Mouse (Mus musculus) forebrain, embryonic 14.5 days (tissue): ENCODE data around the gene Elof1. TPM values are rescaled to one million over a fixed set of nuclear protein-coding genes. Genes with fewer than 3 reads are reported as not detected.
A peak's percentile ranks its signal among the peaks of the same experiment; 100 is the strongest.

Experiments
- ATAC-seq: fragments of 200-750 bp; cut with Nextera tagmentation; 2 replicates; pipeline ENCODE4 v1.8.0; 2017; ENCODE audit warnings: mild to moderate bottlenecking, moderate library complexity
- DNase-seq: peaks from one replicate; pipeline ENCODE4 v3.0.0-alpha.2; 2015; ENCODE audit warnings: low spot score
- H3K27ac ChIP-seq: fragments of 300-500 bp; sonication (generic); 2 replicates; pipeline ENCODE4 v1.5.1; 2014; ENCODE audit warnings: low read depth, mild to moderate bottlenecking, control low read depth, low read length, moderate library complexity
- H3K27me3 ChIP-seq: fragments of 300-500 bp; sonication (generic); replicated peaks from 2 replicates; pipeline ENCODE4 v1.6.1; 2014; ENCODE audit warnings: low read length, control low read depth, mixed read lengths; ENCODE audit not compliant: control insufficient read depth, insufficient read depth
- H3K36me3 ChIP-seq: fragments of 300-500 bp; sonication (generic); 2 replicates; pipeline ENCODE4 v1.6.1; 2014; ENCODE audit warnings: low read length, control low read depth; ENCODE audit not compliant: control insufficient read depth, insufficient read depth
- H3K4me1 ChIP-seq: fragments of 300-500 bp; sonication (generic); 2 replicates; pipeline ENCODE4 v1.6.1; 2014; ENCODE audit warnings: antibody characterized with exemption, low read length, control low read depth; ENCODE audit not compliant: control insufficient read depth, insufficient read depth
- H3K4me2 ChIP-seq: fragments of 300-500 bp; sonication (generic); 2 replicates; pipeline ENCODE4 v1.6.1; 2014; ENCODE audit warnings: mild to moderate bottlenecking, control low read depth, low read length
- H3K4me3 ChIP-seq: fragments of 300-500 bp; sonication (generic); 2 replicates; pipeline ENCODE4 v1.5.1; 2014; ENCODE audit warnings: low read depth, low read length, control low read depth
- H3K9ac ChIP-seq: fragments of 300-500 bp; sonication (generic); 2 replicates; pipeline ENCODE4 v1.6.1; 2014; ENCODE audit warnings: mild to moderate bottlenecking, low read length, control low read depth, moderate library complexity
- H3K9me3 ChIP-seq: fragments of 300-500 bp; sonication (generic); replicated peaks from 2 replicates; pipeline ENCODE4 v1.6.1; 2016; ENCODE audit warnings: low read length, control low read depth, mixed read lengths; ENCODE audit not compliant: control insufficient read depth
- WGBS: fragments of 180-500 bp; shearing (Covaris S2); extraction: QIAGEN DNeasy Blood & Tissue Kit; methylation state at CpG from one replicate; pipeline ENCODE4 v1.1.7; 2014; 5-methylcytosine and 5-hydroxymethylcytosine counted together
- polyA plus RNA-seq: library from polyadenylated mRNA; unstranded; fragments of >200 nt; fragmentation: Nextera tagmentation; extraction: Ambion mirVana; gene quantifications from 2 replicates; pipeline ENCODE4 v1.2.1, GENCODE M21; 2014

Gene Elof1
- polyA plus RNA-seq, 1 experiment from 2014 or later = 240 TPM

DNA sequence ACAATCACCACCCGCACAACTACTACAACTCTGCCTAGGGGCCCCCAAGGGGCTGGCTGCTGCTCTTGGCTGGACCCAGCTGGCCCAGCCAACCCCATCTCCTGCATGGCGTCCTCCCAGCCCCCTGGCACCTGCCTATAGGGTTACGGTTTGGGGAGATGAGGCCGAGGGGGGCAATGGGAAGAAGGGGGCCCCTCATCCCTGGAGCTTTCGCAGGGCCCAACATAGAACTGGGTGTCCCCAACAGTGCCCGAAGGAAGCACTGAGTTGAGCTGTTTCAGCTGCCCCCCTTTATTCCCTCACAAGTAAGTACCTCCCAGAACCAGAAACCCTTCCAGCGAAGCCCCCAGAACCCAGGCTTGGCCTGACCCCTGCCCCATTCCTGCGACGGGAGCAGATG, 8.8 kb downstream of the Elof1 start:
- 91% methylated on average over 9 of the region's 9 CpGs for WGBS
- Histone ChIP-seq H3K4me1 (no peaks in the 10 kb centered on the region), H3K4me2 (no peak overlapping the region), H3K27ac (no peak overlapping the region), H3K36me3 (peaks cover 37% of the 10 kb centered on the region), H3K9me3 (no peaks in the 10 kb centered on the region), H3K4me3 (no peak overlapping the region), H3K27me3 (no peaks in the 10 kb centered on the region), H3K9ac (no peak overlapping the region)
- ATAC-seq (no peak), DNase-seq (no peak)

DNA sequence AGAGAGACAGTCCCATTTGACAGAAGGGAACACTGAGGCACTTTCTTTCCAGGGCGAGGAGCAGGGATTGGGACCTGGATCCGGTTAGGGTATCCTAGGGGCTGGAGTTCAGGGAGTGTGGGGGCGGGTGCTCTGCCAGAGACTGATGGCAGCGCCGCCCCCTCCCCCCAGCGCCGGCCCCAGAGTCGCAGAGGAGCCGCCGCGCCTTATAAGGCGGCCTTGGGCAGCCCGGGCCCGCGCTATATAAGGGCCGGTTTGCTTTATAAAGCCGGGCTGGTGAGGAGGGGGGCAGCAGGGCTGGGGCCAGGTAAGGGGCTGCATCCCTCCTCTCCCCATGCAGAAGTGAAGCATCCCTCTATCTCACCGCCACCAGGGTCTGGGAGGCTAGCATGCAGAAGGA, 17.1 kb downstream of the Elof1 start:
- Histone ChIP-seq H3K27me3 (peaks cover 16% of the 10 kb centered on the region), H3K27ac (no peak overlapping the region), H3K4me2 (no peak overlapping the region), H3K4me1 (peaks cover 5% of the 10 kb centered on the region; the same call in 1 of the 2 replicates), H3K9me3 (no peaks in the 10 kb centered on the region), H3K9ac (no peak overlapping the region), H3K36me3 (no peaks in the 10 kb centered on the region), H3K4me3 (no peak overlapping the region)
- no peak for DNase-seq
- 3% methylated on average over 18 of the region's 18 CpGs for WGBS
- ATAC-seq = no peak

DNA sequence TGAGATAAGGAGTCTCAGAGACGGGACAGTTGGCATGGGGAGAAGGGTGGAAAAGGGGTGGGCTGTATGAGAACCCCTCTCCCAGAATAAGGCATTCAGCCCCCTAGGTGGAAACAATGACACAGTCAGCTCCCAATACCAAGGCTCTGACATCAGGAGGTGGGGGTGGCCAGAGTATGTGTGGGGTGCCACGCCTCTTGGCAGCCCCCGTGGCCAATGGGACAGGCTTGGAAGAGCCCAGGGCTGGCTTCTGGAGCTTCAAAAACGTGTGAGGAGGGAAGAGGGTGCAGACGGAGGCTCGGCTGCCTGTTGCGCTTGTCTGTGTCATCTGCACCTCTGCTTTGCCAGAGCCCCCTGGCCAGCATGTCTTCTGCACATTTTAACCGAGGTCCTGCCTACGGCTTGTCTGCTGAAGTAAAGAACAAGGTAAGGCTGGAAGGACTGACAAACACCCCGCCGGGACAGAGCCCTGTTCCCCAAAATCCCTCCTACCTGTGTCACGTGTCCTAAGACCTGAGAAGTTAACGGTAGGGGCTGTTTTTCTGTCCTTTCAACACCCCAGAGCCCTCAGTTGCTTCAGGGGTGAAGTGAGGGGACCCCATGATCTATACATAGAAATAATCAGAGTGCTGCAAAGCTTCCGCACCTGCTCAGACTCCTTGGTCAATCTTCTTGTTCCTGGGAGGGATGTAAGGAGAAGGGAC, 17.8 kb downstream of the Elof1 start, which contains the start of gene Cnn1:
Gene Cnn1, plus strand, starts transcription at position 224 of the 704 bp plus-strand sequence.
- Histone ChIP-seq H3K36me3 (no peaks in the 10 kb centered on the region), H3K4me2 (no peak within 1 kb of the TSS), H3K27me3 (peaks cover 16% of the 10 kb centered on the region), H3K4me3 (no peak within 1 kb of the TSS), H3K27ac (no peak within 1 kb of the TSS), H3K4me1 (peaks cover 5% of the 10 kb centered on the region; the same call in 1 of the 2 replicates), H3K9ac (no peak within 1 kb of the TSS), H3K9me3 (no peaks in the 10 kb centered on the region)
- peak; percentile 16 for DNase-seq
- ATAC-seq = no peak
- WGBS = 11% methylated on average over 14 of the region's 14 CpGs

DNA sequence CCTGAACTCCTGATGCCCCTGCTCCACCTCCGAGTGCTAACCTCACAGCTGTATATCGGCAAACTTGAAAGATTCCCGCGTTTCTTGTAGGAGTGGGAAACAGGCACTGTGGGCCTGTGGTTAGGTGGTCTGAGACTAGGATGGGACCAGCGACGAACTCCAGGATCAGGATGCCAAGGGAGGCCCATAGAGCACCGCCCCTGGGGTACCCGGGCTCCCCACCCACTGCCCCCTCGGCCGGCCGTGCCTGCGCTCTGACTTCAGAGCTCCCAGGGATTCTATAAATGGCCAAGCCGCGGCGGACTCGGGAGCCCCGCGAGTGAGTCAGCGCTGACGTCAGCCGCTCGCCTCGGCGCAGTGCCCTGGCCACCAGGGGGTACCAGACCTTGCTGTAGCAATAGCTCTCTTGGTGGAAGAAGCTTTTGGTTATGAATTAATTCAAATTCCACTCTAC, 21.1 kb downstream of the Elof1 start:
- DNase-seq = peak; percentile 72
- Histone ChIP-seq H3K4me3 (peak overlapping the region; percentile 28), H3K9ac (peak overlapping the region; percentile 61), H3K4me2 (peak overlapping the region; percentile 60), H3K27me3 (peaks cover 15% of the 10 kb centered on the region), H3K4me1 (peaks cover 5% of the 10 kb centered on the region; the same call in 1 of the 2 replicates), H3K36me3 (no peaks in the 10 kb centered on the region), H3K27ac (no peak overlapping the region), H3K9me3 (no peaks in the 10 kb centered on the region)
- WGBS = 2% methylated on average over 24 of the region's 24 CpGs
- peak; percentile 68 for ATAC-seq

DNA sequence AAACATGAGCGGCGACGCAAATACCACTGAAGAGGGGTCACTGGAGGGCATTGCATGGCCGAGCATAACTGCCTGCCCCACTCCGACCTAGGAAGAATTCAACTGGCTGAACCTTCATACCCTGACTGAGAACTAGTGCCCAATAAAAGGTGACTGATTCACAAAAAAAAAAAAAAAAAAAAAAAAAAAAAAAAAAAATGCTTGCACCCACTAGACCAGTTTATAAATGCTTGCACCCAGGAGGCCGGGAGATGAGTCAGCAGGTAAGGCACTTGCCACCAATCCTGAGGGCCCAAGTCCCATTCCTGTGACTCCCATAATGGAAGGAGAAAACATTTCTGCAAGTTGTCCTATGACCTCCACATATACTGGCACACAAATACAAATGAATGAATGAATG, 24.2 kb downstream of the Elof1 start:
- ATAC-seq = no peak

DNA sequence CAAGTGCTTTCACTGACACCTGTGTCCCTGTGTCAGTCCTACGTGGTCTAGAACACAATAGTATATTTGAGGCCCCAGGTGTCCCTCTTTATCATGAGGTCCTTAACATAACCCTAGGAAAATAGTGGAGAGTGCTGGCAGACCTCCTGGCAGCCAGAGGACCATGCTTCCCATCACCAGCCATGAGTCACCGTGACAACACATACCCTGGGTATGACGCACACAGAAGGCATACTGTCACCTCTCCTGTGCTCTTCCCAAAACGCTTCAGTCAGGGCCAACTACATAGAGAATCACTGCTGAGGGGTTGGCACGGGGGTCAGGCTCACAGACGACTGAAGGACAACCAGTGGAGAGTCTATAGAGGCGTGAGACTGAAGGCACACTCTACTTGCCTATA, 27.0 kb downstream of the Elof1 start:
- 88% methylated on average over 7 of the region's 7 CpGs for WGBS
- H3K9ac ChIP-seq = no peak overlapping the region
- no peaks in the 10 kb centered on the region for H3K9me3 ChIP-seq
- ATAC-seq (no peak), DNase-seq (no peak)
- H3K27me3 ChIP-seq = no peaks in the 10 kb centered on the region
- no peaks in the 10 kb centered on the region; the same call in 1 of the 2 replicates for H3K4me1 ChIP-seq
- no peak overlapping the region for H3K4me2 ChIP-seq
- no peak overlapping the region for H3K4me3 ChIP-seq
- no peaks in the 10 kb centered on the region for H3K36me3 ChIP-seq
- H3K27ac ChIP-seq = no peak overlapping the region

More for the DNA sequence above, 24.2 kb downstream of the Elof1 start:
- Histone ChIP-seq H3K4me1 (peaks cover 5% of the 10 kb centered on the region; the same call in 1 of the 2 replicates), H3K4me2 (no peak overlapping the region), H3K9ac (no peak overlapping the region), H3K4me3 (no peak overlapping the region), H3K27me3 (no peaks in the 10 kb centered on the region), H3K36me3 (no peaks in the 10 kb centered on the region), H3K9me3 (no peaks in the 10 kb centered on the region), H3K27ac (no peak overlapping the region)
- 89% methylated on average over 6 of the region's 6 CpGs for WGBS
- DNase-seq = no peak

DNA sequence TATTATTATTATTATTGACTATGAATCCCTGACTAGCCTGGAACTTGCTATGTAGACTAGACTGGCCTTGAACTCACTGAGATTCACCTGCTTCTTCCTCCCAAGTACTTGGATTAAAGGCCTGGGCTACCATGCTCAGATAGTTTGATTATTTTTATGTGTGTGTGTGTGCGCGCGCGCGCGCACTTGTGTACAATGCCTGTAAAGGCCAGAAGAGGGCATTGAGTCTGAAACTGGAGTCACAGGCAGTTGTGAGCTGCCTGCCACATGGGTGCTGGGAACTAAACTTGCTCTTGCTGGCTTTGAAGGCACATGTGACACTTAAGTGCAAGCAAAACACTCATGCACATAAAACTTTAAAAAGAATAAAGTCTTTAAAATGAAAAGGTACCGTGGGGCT, 27.7 kb downstream of the Elof1 start:
- no peak overlapping the region for H3K9ac ChIP-seq
- no peaks in the 10 kb centered on the region for H3K9me3 ChIP-seq
- 98% methylated on average over 7 of the region's 7 CpGs for WGBS
- no peaks in the 10 kb centered on the region for H3K27me3 ChIP-seq
- no peak for ATAC-seq
- no peak overlapping the region for H3K4me3 ChIP-seq
- no peaks in the 10 kb centered on the region for H3K36me3 ChIP-seq
- H3K4me1 ChIP-seq = no peaks in the 10 kb centered on the region; the same call in 1 of the 2 replicates
- no peak for DNase-seq
- H3K4me2 ChIP-seq = no peak overlapping the region
- H3K27ac ChIP-seq = no peak overlapping the region

DNA sequence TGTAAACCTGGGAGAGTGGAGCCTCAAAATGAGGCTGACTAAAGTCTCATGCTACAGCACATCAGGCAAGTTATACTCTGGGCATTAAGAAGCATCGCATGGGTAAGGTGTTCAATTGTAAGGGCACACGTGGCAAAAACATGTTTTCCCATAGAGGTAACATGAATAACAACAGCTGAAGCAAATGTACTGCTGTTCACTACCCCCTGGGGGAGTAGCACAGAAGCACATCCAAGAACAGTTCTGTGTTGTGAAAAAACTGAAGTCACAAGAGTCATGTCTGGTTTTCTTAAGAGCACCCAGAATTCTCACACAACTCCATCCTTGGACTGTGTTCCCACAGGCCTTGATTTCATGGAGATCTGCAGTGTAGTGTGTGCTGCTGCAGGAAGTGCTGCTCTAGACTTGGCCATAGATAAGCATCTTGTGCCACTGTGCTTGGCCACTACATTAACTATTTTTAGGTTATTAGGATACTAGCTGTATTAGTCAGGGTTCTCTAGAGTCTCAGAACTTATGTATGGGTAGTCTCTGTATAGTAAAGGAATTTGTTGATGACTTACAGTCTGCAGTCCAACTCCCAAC, 29.8 kb downstream of the Elof1 start:
- H3K9me3 ChIP-seq = no peaks in the 10 kb centered on the region
- ATAC-seq (no peak), DNase-seq (no peak)
- no peak overlapping the region for H3K27ac ChIP-seq
- H3K27me3 ChIP-seq = no peaks in the 10 kb centered on the region
- 75% methylated on average over 2 of the region's 2 CpGs for WGBS
- no peaks in the 10 kb centered on the region for H3K36me3 ChIP-seq
- H3K9ac ChIP-seq = no peak overlapping the region
- H3K4me1 ChIP-seq = no peaks in the 10 kb centered on the region; the same call in 1 of the 2 replicates
- no peak overlapping the region for H3K4me3 ChIP-seq
- H3K4me2 ChIP-seq = no peak overlapping the region

DNA sequence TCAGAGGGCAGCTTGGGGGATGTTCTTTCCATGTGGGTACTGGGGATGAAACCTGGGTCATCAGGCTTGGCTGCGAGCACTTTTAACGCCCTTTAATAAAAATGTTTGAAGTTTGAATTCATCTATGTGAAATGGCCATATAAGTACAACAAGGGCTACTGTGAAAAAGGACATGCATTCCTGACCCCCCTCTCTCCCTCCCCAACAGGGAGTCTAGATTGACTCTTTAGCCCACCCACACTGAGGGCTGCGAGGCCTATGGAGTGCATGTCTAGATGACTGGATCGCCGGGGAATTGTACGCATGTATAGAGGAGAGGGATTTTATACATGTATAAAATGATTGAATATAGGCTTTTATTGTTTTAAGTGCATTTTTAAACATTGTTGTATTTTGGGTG, 31.0 kb downstream of the Elof1 start:
- H3K36me3 ChIP-seq = 0 out of 2 replicates have a peak, but pooled peaks cover 2% of the 10 kb centered on the region
- H3K9me3 ChIP-seq = no peaks in the 10 kb centered on the region
- H3K4me1 ChIP-seq = no peaks in the 10 kb centered on the region; the same call in 1 of the 2 replicates
- peak overlapping the region; percentile 67 for H3K4me2 ChIP-seq
- no peak overlapping the region; the same call in 1 of the 2 replicates for H3K27ac ChIP-seq
- no peaks in the 10 kb centered on the region for H3K27me3 ChIP-seq
- ATAC-seq (no peak), DNase-seq (no peak)
- peak overlapping the region; percentile 78 for H3K4me3 ChIP-seq
- H3K9ac ChIP-seq = peak overlapping the region; percentile 79
- 82% methylated on average over 6 of the region's 6 CpGs for WGBS
